Mouse (Mus musculus): ENCODE results near the gene Pola1.

The Pola1 gene

GRCm38 (mm10) chrX:93289851-93290380 lies 342.0 kb downstream of the Pola1 start:
- in situ Hi-C loops (cut with MboI; ENCODE audit: low sequenced_read_pairs): no loop called here

DNA sequence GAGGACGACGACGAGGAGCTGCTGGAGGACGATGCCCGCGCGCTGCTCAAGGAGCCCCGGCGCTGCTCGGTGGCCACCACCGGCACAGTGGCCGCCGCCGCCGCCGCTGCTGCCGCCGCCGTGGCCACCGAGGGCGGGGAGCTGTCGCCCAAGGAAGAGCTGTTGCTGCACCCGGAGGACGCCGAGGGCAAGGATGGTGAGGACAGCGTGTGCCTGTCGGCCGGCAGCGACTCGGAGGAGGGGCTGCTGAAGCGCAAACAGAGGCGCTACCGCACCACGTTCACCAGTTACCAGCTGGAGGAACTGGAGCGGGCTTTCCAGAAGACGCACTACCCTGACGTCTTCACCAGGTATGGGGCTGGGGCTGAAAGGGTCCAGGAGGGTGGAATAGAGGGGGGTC lies 342.9 kb downstream of the Pola1 start:
- in situ Hi-C loops (cut with MboI; ENCODE audit: low sequenced_read_pairs): no loop called here

GRCm38 (mm10) chrX:93288339-93288738 lies 343.6 kb downstream of the Pola1 start:
- in situ Hi-C loops (cut with MboI; ENCODE audit: low sequenced_read_pairs): no loop called here

GRCm38 (mm10) chrX:93286291-93286893 lies 345.6 kb downstream of the Pola1 start, which contains the start of gene Arx:
Arx (plus strand) TSS chrX:93286445.
- in situ Hi-C loops (cut with MboI; ENCODE audit: low sequenced_read_pairs): no loop called here

DNA sequence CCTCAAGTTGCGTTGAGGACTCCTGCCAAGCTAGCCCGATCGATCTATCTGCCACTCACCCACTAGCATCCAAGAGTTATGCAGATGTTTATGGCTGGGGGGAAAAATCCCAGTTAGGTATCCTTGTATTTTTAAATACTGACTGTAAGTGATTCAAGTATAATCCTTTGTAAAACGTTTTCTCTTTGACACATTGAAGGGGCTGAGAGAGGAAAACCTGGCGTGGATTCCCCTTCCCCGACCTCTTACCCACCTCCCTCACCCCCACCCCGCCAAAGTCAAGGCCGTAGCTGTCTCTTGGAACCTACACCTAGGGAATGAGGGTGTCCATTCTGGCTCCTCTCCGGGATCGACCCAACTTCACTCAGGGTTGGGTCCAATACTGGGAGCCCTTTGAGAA lies 346.9 kb downstream of the Pola1 start:
- in situ Hi-C loops (cut with MboI; ENCODE audit: low sequenced_read_pairs): no loop called here

DNA sequence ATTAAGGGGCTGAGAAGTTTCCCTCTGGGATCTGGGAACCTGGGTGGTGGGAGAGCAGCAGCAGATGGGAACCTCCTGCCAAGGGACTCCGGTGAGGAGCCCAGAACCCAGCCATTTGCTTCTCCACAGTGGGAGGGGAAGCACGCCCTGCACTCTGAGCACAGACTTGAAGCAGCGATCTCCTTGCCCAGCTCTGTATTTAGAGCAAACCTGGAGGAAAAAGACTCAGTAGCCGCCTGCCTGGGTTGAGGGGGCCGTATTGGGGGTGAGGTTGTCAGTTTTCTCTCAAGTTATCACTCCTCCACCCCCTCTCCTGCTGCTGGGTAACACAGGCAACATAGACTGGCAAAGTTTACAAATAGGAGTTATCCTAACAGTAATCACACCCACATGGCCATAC lies 350.2 kb downstream of the Pola1 start:
- in situ Hi-C loops (cut with MboI; ENCODE audit: low sequenced_read_pairs): no loop called here

DNA sequence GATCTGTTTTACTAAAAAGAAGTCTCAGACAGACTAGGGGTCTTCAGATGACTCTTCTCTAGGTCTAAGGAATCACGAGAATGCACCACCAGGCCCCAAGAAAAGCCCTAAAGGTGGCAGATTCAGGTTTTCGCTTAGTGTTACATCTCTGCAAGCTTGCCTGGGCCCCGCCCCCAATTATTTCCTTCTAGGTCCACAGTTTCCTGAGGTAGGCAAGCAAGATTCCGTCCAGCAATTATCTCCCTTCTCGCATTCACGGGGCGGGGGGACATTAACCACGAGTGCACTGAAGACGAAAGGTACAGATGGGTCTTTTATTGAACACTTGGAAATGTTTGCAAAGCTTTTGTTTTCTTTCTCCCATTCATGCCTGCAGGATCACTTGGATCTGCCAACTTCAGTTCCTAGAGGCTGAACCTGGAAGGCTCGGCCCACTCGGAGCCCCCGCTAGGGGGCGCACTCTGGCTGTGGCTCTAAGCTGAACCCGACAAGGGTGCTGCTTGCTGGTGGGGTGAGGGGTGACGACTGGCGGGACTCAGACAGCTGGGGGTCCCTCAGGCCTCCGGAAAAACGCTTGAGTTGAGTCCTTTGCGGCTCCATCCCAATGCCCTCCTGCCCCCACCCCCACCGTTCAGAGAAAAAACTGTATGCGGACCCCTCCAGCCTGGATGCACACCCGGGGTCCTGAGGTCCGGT lies 350.8 kb downstream of the Pola1 start:
- in situ Hi-C loops (cut with MboI; ENCODE audit: low sequenced_read_pairs): no loop called here

GRCm38 (mm10) chrX:93279940-93280339 lies 352.0 kb downstream of the Pola1 start:
- in situ Hi-C loops (cut with MboI; ENCODE audit: low sequenced_read_pairs): no loop called here

GRCm38 (mm10) chrX:93275689-93276088 lies 356.3 kb downstream of the Pola1 start:
- in situ Hi-C loops (cut with MboI; ENCODE audit: low sequenced_read_pairs): no loop called here
